Mouse (Mus musculus): Measurements from ENCODE around the gene Bcl7a. TPM values are rescaled to one million over a fixed set of nuclear protein-coding genes. Genes with fewer than 3 reads are reported as not detected.

The Bcl7a gene
- polyA plus RNA-seq, 1 experiment = 23.4 TPM

GRCm38 (mm10) chr5:123377120-123377955, 33.7 kb downstream of the Bcl7a start:
- Histone ChIP-seq H3K4me1 (ENCODE audit: control insufficient read depth, insufficient read depth, low read length) (peaks cover 9% of the 10 kb centered on the region), H3K36me3 (ENCODE audit: control insufficient read depth, insufficient read depth, low read length) (peaks cover 3% of the 10 kb centered on the region), H3K27ac (ENCODE audit: insufficient read depth, low read depth, low read length) (peak overlapping the region; percentile 11; the same call in 1 of the 2 replicates), H3K4me3 (ENCODE audit: insufficient read depth, low read depth, low read length) (no peak overlapping the region), H3K27me3 (replicated peaks; ENCODE audit: control insufficient read depth, insufficient read depth, low read length) (no peaks in the 10 kb centered on the region)
- TF ChIP-seq POLR2A (IDR thresholded peaks at IDR 0.05; ENCODE audit: low read depth, low read length) (no peak), CTCF (conservative IDR thresholded peaks at IDR 0.05; ENCODE audit: insufficient read depth, insufficient read length, low read depth, low read length) (peak; percentile 96)
- WGBS = 55% methylated on average over 15 of the region's 15 CpGs
- DNase-seq = peak; percentile 85

- TF ChIP-seq CTCF (conservative IDR thresholded peaks at IDR 0.05; ENCODE audit: insufficient read depth, insufficient read length, low read depth, low read length) (no peak), POLR2A (IDR thresholded peaks at IDR 0.05; ENCODE audit: low read depth, low read length) (no peak)
- no peak overlapping the region for H3K4me3 ChIP-seq (ENCODE audit: insufficient read depth, low read depth, low read length)
- DNase-seq = no peak
- H3K27me3 ChIP-seq (replicated peaks; ENCODE audit: control insufficient read depth, insufficient read depth, low read length) = no peaks in the 10 kb centered on the region
- H3K4me1 ChIP-seq (ENCODE audit: control insufficient read depth, insufficient read depth, low read length) = peaks cover 9% of the 10 kb centered on the region
- no peak overlapping the region for H3K27ac ChIP-seq (ENCODE audit: insufficient read depth, low read depth, low read length)
- no peaks in the 10 kb centered on the region; the same call in 1 of the 2 replicates for H3K36me3 ChIP-seq (ENCODE audit: control insufficient read depth, insufficient read depth, low read length)
- 64% methylated on average over 9 of the region's 9 CpGs for WGBS
Observed at GRCm38 (mm10) chr5:123378712-123379111, 35.1 kb downstream of the Bcl7a start.

DNA sequence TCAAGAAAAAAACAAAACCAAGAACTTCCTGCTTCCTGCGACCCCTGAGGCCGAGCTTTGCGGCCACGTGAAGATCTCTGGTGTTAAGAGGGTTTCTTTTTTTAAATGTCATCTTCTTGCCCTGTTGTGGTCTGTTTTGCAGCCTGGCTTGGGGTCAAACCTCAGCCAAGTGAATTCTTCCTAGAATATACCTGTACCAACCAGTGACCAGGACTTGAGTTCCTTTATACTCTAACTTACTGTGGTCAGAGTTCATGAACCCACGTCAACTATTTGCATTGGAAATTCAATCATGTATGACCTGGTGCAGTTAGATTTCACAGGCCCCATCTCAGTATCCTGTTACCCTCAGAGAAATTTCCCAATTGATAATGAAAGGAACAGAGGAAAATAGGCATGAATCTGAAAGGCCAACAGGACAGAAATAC, 35.9 kb downstream of the Bcl7a start:
- Histone ChIP-seq H3K4me3 (ENCODE audit: insufficient read depth, low read depth, low read length) (no peak overlapping the region), H3K4me1 (ENCODE audit: control insufficient read depth, insufficient read depth, low read length) (peaks cover 9% of the 10 kb centered on the region), H3K36me3 (ENCODE audit: control insufficient read depth, insufficient read depth, low read length) (no peaks in the 10 kb centered on the region; the same call in 1 of the 2 replicates), H3K27ac (ENCODE audit: insufficient read depth, low read depth, low read length) (no peak overlapping the region), H3K27me3 (replicated peaks; ENCODE audit: control insufficient read depth, insufficient read depth, low read length) (no peaks in the 10 kb centered on the region)
- WGBS = 19% methylated on average over 5 of the region's 5 CpGs
- TF ChIP-seq CTCF (conservative IDR thresholded peaks at IDR 0.05; ENCODE audit: insufficient read depth, insufficient read length, low read depth, low read length) (no peak), POLR2A (IDR thresholded peaks at IDR 0.05; ENCODE audit: low read depth, low read length) (no peak)
- no peak for DNase-seq

GRCm38 (mm10) chr5:123381968-123382367, 38.3 kb downstream of the Bcl7a start:
- TF ChIP-seq CTCF (conservative IDR thresholded peaks at IDR 0.05; ENCODE audit: insufficient read depth, insufficient read length, low read depth, low read length) = no peak
- no peak for TF ChIP-seq POLR2A (IDR thresholded peaks at IDR 0.05; ENCODE audit: low read depth, low read length)
- DNase-seq = peak; percentile 66
- H3K27ac ChIP-seq (ENCODE audit: insufficient read depth, low read depth, low read length) = no peak overlapping the region
- peaks cover 4% of the 10 kb centered on the region; the same call in 1 of the 2 replicates for H3K4me1 ChIP-seq (ENCODE audit: control insufficient read depth, insufficient read depth, low read length)
- H3K4me3 ChIP-seq (ENCODE audit: insufficient read depth, low read depth, low read length) = no peak overlapping the region
- 27% methylated on average over 20 of the region's 20 CpGs for WGBS
- no peaks in the 10 kb centered on the region for H3K27me3 ChIP-seq (replicated peaks; ENCODE audit: control insufficient read depth, insufficient read depth, low read length)
- H3K36me3 ChIP-seq (ENCODE audit: control insufficient read depth, insufficient read depth, low read length) = no peaks in the 10 kb centered on the region

GRCm38 (mm10) chr5:123382686-123383085, 39.1 kb downstream of the Bcl7a start:
- no peak for DNase-seq
- Histone ChIP-seq H3K27me3 (replicated peaks; ENCODE audit: control insufficient read depth, insufficient read depth, low read length) (no peaks in the 10 kb centered on the region), H3K4me1 (ENCODE audit: control insufficient read depth, insufficient read depth, low read length) (no peaks in the 10 kb centered on the region), H3K27ac (ENCODE audit: insufficient read depth, low read depth, low read length) (no peak overlapping the region), H3K4me3 (ENCODE audit: insufficient read depth, low read depth, low read length) (no peak overlapping the region), H3K36me3 (ENCODE audit: control insufficient read depth, insufficient read depth, low read length) (no peaks in the 10 kb centered on the region)
- WGBS = 94% methylated on average over 8 of the region's 8 CpGs
- TF ChIP-seq CTCF (conservative IDR thresholded peaks at IDR 0.05; ENCODE audit: insufficient read depth, insufficient read length, low read depth, low read length) (no peak), POLR2A (IDR thresholded peaks at IDR 0.05; ENCODE audit: low read depth, low read length) (no peak)

DNA sequence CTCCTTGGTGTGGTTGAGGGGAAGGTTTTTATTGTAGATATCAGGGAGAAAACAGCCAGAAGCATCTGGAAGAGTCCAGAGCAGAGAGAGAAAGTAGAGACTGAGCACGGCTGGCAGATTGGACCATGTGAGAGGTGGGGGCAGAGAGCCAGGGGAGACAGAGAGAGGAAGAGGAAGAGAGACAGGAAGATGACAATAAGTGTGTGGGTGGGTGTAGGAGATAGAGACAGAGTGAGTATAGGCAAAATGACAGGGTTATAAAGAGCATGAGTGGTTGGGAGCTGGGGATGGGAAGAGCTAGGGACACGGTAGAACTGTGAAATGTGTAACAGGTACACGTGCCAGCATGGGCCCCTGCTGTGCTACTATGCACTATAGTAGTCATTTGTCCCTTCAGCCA, 44.8 kb downstream of the Bcl7a start:
- H3K4me3 ChIP-seq (ENCODE audit: insufficient read depth, low read depth, low read length) = no peak overlapping the region
- WGBS = 63% methylated on average over 3 of the region's 3 CpGs
- H3K4me1 ChIP-seq (ENCODE audit: control insufficient read depth, insufficient read depth, low read length) = peaks cover 3% of the 10 kb centered on the region; the same call in 1 of the 2 replicates
- DNase-seq = no peak
- no peak overlapping the region for H3K27ac ChIP-seq (ENCODE audit: insufficient read depth, low read depth, low read length)
- no peaks in the 10 kb centered on the region for H3K36me3 ChIP-seq (ENCODE audit: control insufficient read depth, insufficient read depth, low read length)
- TF ChIP-seq CTCF (conservative IDR thresholded peaks at IDR 0.05; ENCODE audit: insufficient read depth, insufficient read length, low read depth, low read length) (no peak), POLR2A (IDR thresholded peaks at IDR 0.05; ENCODE audit: low read depth, low read length) (no peak)
- H3K27me3 ChIP-seq (replicated peaks; ENCODE audit: control insufficient read depth, insufficient read depth, low read length) = no peaks in the 10 kb centered on the region

Measured in kidney, adult 2 months (tissue).